Mouse (Mus musculus): ENCODE data around the gene Olfr1317.

Olfr1317 gene

DNA sequence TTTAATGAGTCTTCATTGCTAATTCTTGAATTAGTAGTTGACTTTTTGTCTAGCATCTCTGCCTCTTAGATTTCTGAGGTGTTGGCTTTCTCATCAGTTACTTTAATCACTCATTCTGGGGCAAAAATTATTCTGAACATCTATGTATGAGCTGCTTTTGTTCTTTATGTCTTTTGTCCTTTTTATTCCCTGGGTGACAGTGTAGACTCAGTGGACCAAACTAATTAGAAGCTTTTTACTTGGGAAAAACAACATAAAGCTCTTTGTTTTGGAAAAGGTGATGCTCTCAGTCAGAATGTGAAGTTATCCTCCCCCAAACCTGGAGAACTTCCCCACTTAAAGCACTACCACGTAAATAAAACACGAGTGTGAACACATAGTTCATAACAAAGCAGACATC is at the start of gene Olfr1317:
Olfr1317 (plus strand) TSS at position 301 of the 400 bp plus-strand sequence.
- DNase-seq (ENCODE audit: low read depth), result no peak

DNA sequence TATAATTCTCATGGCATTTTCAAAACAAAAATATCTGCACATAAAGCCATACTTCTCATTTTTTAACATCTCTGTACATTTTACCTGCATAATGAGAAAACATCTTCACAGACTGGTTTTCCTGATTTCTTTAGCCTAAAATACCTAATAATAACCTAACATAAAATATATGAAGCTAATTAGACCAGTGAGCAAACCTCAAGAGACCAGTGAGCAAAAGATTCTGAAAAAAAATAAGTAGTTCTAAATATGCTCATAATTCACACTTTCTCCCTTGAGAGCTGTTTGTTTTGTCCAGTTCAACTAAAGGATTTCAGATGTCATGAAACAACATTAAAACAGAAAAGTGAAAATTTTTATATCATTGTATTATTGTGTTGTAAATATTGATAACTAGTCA is 43.4 kb upstream of the Olfr1317 start, which contains the start of gene Olfr1314:
Olfr1314 (minus strand) TSS at position 101 of the 400 bp plus-strand sequence.
- no peak for DNase-seq (ENCODE audit: low read depth)

DNA sequence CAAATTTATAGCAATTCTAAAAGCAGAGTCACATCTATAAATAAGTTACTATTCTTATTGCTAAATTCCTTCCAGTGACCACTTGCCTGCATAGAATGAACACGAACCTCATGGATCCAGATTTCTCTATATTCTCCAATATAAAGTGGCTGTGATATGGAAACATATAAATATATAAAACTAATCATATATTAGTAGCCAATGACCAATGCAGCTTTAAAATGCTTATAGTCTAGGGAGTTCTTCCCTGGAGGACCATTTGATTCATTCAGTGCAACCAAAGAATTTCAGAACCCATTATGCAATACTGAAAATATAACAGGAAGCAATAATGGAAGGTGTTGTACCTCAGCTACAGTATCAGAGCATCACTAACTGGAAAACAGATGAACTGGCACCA is 24.8 kb upstream of the Olfr1317 start, which contains the start of gene Olfr1315-ps1:
Olfr1315-ps1 (minus strand) TSS at position 101 of the 400 bp plus-strand sequence.
- no peak for DNase-seq (ENCODE audit: low read depth)

DNA sequence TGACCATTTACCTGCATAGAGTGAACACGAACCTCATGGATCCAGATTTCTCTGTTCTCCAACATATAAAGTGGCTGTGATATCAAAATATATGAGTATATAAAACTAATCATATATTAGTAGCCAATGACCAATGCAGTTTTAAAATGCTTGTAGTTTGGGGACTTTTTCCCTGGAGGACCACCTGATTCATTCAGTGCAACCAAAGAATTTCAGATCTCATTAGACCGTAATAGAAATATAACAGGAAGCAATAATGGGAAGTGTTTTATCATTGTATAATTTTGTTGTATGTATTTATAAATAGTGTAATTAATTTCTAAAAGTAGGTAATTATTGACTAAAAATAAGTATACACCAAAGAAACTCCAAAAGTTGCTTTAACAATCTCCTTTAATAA is 5.3 kb upstream of the Olfr1317 start, which contains the start of gene Olfr1316:
Olfr1316 (minus strand) TSS at position 101 of the 400 bp plus-strand sequence.
- no peak for DNase-seq (ENCODE audit: low read depth)

DNA sequence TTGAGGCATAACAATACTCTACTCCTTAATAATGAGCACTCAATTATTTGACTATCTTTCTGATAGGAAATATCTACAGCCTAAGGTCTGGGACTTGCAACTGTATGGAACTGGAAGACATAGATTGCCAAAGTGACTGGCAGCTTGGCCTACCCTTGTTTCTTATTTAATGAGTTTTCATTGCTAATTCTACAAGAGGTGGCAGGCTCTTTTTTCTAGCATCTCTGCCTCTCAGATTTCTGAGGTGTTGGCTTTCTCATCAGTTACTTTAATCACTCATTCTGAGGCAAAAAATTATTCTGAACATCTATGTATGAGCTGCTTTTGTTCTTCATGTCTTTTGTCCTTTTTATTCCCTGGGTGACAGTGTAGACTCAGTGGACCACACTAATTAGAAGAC is 13.8 kb downstream of the Olfr1317 start, which contains the start of gene Olfr1318:
Olfr1318 (plus strand) TSS at position 301 of the 400 bp plus-strand sequence.
- no peak for DNase-seq (ENCODE audit: low read depth)

All from fibroblast of lung, adult 2 months (primary cell).